Mouse (Mus musculus) megakaryocyte, embryonic 14.5 days (primary cell): Measurements from ENCODE around the gene Gm11569. TPM values are rescaled to one million over a fixed set of nuclear protein-coding genes. Genes with fewer than 3 reads are reported as not detected.

Experiments used
- H3K27me3 ChIP-seq: replicated peaks from 2 replicates; pipeline ENCODE3; 2012; ENCODE audit warnings: inconsistent platforms
- H3K36me3 ChIP-seq: replicated peaks from 2 replicates; pipeline ENCODE3; 2012; ENCODE audit warnings: low read length, inconsistent platforms, mixed read lengths
- H3K4me1 ChIP-seq: 2 replicates; pipeline ENCODE4 v1.6.1; 2012; ENCODE audit warnings: inconsistent platforms
- H3K4me3 ChIP-seq: replicated peaks from 2 replicates; pipeline ENCODE3; 2012; ENCODE audit warnings: moderate library complexity, mild to moderate bottlenecking, inconsistent platforms
- H3K9me3 ChIP-seq: 2 replicates; pipeline ENCODE4 v1.6.1; 2012; ENCODE audit warnings: inconsistent platforms
- FLI1 ChIP-seq: IDR thresholded peaks from 2 replicates; pipeline ENCODE4 v1.6.1; 2012; ENCODE audit warnings: low read length, inconsistent platforms, mixed read lengths
- GATA1 ChIP-seq: IDR thresholded peaks from 3 replicates; pipeline ENCODE4 v1.6.1; 2012; ENCODE audit warnings: mixed read lengths, low read length, inconsistent platforms, borderline replicate concordance
- polyA plus RNA-seq: library from polyadenylated mRNA; stranded (reverse); fragments of >175 nt; gene quantifications from 2 replicates; pipeline ENCODE4 v1.2.3, GENCODE M21; 2012; ENCODE audit warnings: low replicate concordance; ENCODE audit not compliant: insufficient read depth

Gm11569 gene
- polyA plus RNA-seq, 1 experiment: not detected

DNA sequence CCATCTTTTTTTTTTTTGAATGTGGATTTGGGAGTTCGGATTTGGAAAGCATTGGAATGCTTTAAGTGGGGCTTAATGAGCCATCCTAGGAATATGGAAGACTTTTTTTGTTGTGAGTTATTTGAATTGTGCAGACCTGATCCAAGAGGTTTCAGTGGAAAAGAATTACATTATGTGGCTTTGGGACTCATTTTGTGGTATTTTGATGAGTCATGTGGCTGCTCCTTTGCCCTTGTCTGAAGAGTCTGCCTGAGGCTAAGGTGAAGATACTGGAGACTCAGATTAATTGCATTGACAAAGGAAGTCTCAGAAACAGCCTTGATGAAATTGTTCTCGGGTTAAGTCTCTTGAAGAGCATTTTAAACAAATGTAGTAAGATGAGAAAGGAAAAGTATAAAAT is 30.3 kb downstream of the Gm11569 start:
- H3K9me3 ChIP-seq: no peaks in the 10 kb centered on the region
- H3K27me3 ChIP-seq: no peaks in the 10 kb centered on the region
- no peak for TF ChIP-seq FLI1
- no peak for TF ChIP-seq GATA1
- no peak overlapping the region for H3K4me3 ChIP-seq
- no peaks in the 10 kb centered on the region for H3K36me3 ChIP-seq
- H3K4me1 ChIP-seq: no peaks in the 10 kb centered on the region

DNA sequence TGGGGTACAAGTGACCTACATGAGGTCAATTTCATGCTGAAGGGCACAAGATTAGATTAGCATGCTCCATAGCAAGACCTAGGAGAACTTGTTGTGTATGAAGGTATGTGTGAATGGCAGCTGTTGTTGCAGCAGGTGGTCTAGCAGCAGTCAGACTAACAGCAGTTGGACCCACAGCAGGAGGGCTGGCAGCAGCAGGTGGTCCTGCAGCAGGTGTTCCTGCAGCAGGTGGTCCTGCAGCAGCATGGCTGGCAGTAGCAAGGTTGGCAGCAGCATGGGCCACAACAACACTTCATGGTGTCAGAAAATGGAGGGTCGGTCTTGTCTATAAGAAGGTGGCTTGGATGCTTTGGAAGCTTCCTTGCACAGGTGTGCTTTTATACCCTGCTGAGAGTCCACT is 39.9 kb downstream of the Gm11569 start:
- TF ChIP-seq FLI1: no peak
- no peak for TF ChIP-seq GATA1
- Histone ChIP-seq H3K9me3 (no peaks in the 10 kb centered on the region), H3K27me3 (no peaks in the 10 kb centered on the region), H3K4me1 (no peaks in the 10 kb centered on the region), H3K4me3 (no peak overlapping the region), H3K36me3 (no peaks in the 10 kb centered on the region)

Other genes with a start within 250 kb of the Gm11569 start
- gene Krtap3-3, start 248.1 kb downstream of the Gm11569 start, polyA plus RNA-seq: not detected in 2 replicates
- not detected in 2 replicates for gene Krtap3-2, start 242.1 kb downstream of the Gm11569 start, polyA plus RNA-seq
- not detected in 2 replicates for gene Gm11939, start 239.5 kb downstream of the Gm11569 start, polyA plus RNA-seq
- gene Krtap3-1, start 232.3 kb downstream of the Gm11569 start, polyA plus RNA-seq: not detected in 2 replicates
- not detected in 2 replicates for gene Krtap1-5, start 217.9 kb downstream of the Gm11569 start, polyA plus RNA-seq
- gene Krtap1-4, start 215.3 kb downstream of the Gm11569 start, polyA plus RNA-seq: not detected in 2 replicates
- gene Krtap1-3, start 207.6 kb downstream of the Gm11569 start, polyA plus RNA-seq: not detected in 2 replicates
- not detected in 2 replicates for gene Krtap9-3, start 200.8 kb downstream of the Gm11569 start, polyA plus RNA-seq
- gene Gm11938, start 195.6 kb downstream of the Gm11569 start, polyA plus RNA-seq: not detected in 2 replicates
- gene Gm11937, start 188.7 kb downstream of the Gm11569 start, polyA plus RNA-seq: not detected in 2 replicates
- gene Krtap2-4, start 184.1 kb downstream of the Gm11569 start, polyA plus RNA-seq: not detected in 2 replicates
- not detected in 2 replicates for gene Gm11562, start 178.5 kb downstream of the Gm11569 start, polyA plus RNA-seq
- gene Krtap4-1, start 170.7 kb downstream of the Gm11569 start, polyA plus RNA-seq: not detected in 2 replicates
- not detected in 2 replicates for gene Krtap4-2, start 163.8 kb downstream of the Gm11569 start, polyA plus RNA-seq
- not detected in 2 replicates for gene Krtap4-7, start 154.8 kb downstream of the Gm11569 start, polyA plus RNA-seq
- not detected in 2 replicates for gene Gm11555, start 148.7 kb downstream of the Gm11569 start, polyA plus RNA-seq
- not detected in 2 replicates for gene Gm11563, start 140.0 kb downstream of the Gm11569 start, polyA plus RNA-seq
- not detected in 2 replicates for gene Krtap4-6, start 133.0 kb downstream of the Gm11569 start, polyA plus RNA-seq
- gene Gm14190, start 108.2 kb downstream of the Gm11569 start, polyA plus RNA-seq: not detected in 2 replicates
- gene Gm14180, start 64.6 kb downstream of the Gm11569 start, polyA plus RNA-seq: not detected in 2 replicates
- gene Gm11595, start 26.0 kb downstream of the Gm11569 start, polyA plus RNA-seq: not detected in 2 replicates
- gene Krtap4-8, start 18.2 kb downstream of the Gm11569 start, polyA plus RNA-seq: not detected in 2 replicates
- not detected in 2 replicates for gene Krtap4-9, start 13.7 kb downstream of the Gm11569 start, polyA plus RNA-seq
- not detected in 2 replicates for gene Gm11596, start 5.5 kb downstream of the Gm11569 start, polyA plus RNA-seq
- gene Gm11554, start 5.5 kb upstream of the Gm11569 start, polyA plus RNA-seq: not detected in 2 replicates
- gene Krtap4-13, start 11.0 kb upstream of the Gm11569 start, polyA plus RNA-seq: not detected in 2 replicates
- not detected in 2 replicates for gene Gm11564, start 16.7 kb upstream of the Gm11569 start, polyA plus RNA-seq
- gene 2300003K06Rik, start 39.1 kb upstream of the Gm11569 start, polyA plus RNA-seq: not detected in 2 replicates
- gene Krtap4-16, start 52.7 kb upstream of the Gm11569 start, polyA plus RNA-seq: not detected in 2 replicates
- gene Gm11568, start 59.0 kb upstream of the Gm11569 start, polyA plus RNA-seq: not detected in 2 replicates
- gene Gm11559, start 65.5 kb upstream of the Gm11569 start, polyA plus RNA-seq: not detected in 2 replicates
- not detected in 2 replicates for gene Krtap9-1, start 74.5 kb upstream of the Gm11569 start, polyA plus RNA-seq
- not detected in 2 replicates for gene Gm11567, start 80.3 kb upstream of the Gm11569 start, polyA plus RNA-seq
- not detected in 2 replicates for gene Krtap31-1, start 109.0 kb upstream of the Gm11569 start, polyA plus RNA-seq
- gene Gm11565, start 115.8 kb upstream of the Gm11569 start, polyA plus RNA-seq: not detected in 2 replicates
- not detected in 2 replicates for gene Krtap31-2, start 137.4 kb upstream of the Gm11569 start, polyA plus RNA-seq
- gene Krtap9-5, start 149.5 kb upstream of the Gm11569 start, polyA plus RNA-seq: not detected in 2 replicates
- gene Krtap29-1, start 180.1 kb upstream of the Gm11569 start, polyA plus RNA-seq: not detected in 2 replicates
- not detected in 2 replicates for gene Krtap16-1, start 187.7 kb upstream of the Gm11569 start, polyA plus RNA-seq
- gene Krtap17-1, start 195.1 kb upstream of the Gm11569 start, polyA plus RNA-seq: not detected in 2 replicates
- gene Krt33a, start 217.3 kb upstream of the Gm11569 start, polyA plus RNA-seq: not detected in 2 replicates
- gene Krt33b, start 230.9 kb upstream of the Gm11569 start, polyA plus RNA-seq: not detected in 2 replicates
- gene Krt34, start 242.6 kb upstream of the Gm11569 start, polyA plus RNA-seq: not detected in 2 replicates